Mouse (Mus musculus) embryonic fibroblast, embryonic 13.5 days (primary cell): ENCODE data around the gene Hsd17b2.

Source experiments
- CTCF ChIP-seq: IDR thresholded peaks from 2 replicates; pipeline ENCODE4 v1.5.1; 2011; ENCODE audit warnings: mild to moderate bottlenecking, control low read depth, low read length, moderate library complexity, borderline replicate concordance; ENCODE audit not compliant: insufficient read depth
- POLR2A ChIP-seq: IDR thresholded peaks from 2 replicates; pipeline ENCODE4 v1.6.1; 2011; ENCODE audit warnings: low read depth, mild to moderate bottlenecking, control low read depth, low read length, moderate library complexity

GRCm38 (mm10) chr8:117728234-117728633 is 26.5 kb downstream of the Hsd17b2 start:
- TF ChIP-seq POLR2A, result no peak
- TF ChIP-seq CTCF, result no peak
